Mouse (Mus musculus): ENCODE data around the gene Fam76a.
"Not testable (repeated sequence)": the region's sequence is repeated elsewhere in the genome, so short reads cannot be mapped to it uniquely, and the experiment has no call there.

Fam76a gene

DNA sequence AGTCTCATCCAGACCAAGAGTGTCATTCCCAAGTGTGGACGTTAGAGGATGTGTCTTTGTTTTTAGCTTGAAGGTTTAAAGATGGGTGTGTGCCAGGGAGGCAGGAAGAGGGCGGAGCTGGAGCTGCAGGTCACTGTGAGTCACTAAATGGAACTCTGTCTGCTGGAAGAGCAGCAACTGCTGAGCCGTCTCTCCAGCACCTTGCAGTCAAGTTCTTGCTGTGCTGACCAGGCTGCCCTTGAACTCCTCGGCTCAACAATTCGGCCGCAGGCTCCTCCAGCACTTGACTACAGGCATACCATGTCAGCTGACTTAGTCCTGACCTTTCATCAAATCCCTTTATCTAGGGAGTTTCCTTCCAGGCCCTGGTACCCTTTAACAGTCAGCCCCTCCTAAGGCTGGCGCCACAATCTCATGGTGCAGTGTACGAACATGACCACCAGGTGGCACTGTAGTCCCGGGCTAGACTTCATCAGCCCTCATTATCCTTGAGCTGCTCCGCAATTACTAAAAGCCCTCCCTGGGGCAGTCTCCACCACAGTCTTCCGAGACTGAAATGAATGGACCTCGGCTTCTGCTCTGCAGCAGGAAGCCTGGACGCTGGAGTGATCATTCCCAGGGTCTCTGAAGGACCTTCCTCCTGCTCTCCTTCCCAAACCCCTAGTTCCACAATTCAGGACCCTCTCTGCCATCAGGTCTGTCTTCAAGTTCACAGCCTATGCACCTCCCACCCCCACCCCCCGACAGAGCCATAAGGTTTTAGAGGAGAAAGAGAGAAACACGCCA lies 23.1 kb upstream of the Fam76a start:
- peak; percentile 68 to 83 for DNase-seq (ENCODE audit: low read depth in 1 of 2, low spot score in 2 of 2)

DNA sequence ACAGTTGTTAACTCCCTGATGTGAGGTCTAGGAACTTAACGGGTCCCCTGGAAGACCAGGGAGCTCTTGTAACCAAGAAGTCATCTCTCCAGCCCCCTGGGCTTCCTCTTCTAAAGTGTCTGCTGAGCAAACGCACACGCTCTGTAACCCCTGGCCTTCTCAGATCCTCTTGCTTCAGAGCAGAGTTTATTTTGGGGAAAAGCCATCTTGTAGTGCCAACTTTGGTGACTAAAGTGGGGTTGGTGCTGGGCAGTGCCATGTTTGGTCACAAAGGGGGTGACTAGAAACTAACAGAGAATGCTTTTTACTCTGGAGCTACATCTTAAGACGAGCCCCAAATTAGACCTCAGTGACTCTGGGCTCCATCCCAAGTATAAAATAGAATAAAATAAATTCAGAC lies 22.4 kb upstream of the Fam76a start:
- no peak for DNase-seq (ENCODE audit: low read depth in 1 of 2, low spot score in 2 of 2)

DNA sequence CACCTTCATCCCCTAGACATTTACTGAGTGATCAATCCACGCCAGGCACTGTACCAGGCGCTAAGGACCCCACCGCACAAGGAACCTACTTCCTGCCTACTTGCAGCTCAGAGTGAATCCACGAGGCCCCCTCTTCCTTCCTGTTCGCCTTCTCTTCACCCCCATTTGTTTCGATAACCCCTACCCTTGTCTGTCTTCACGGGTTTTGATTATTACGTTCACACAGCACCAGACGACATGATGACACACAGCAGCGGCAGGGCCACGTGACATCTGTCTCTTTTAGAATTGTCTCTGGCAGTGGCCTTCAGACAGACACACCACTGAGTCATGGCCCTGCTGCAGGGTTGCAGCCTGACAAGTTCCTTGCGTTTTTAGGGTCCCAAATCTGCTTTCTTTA lies 21.7 kb upstream of the Fam76a start:
- DNase-seq (ENCODE audit: low read depth in 1 of 2, low spot score in 2 of 2) = no peak

DNA sequence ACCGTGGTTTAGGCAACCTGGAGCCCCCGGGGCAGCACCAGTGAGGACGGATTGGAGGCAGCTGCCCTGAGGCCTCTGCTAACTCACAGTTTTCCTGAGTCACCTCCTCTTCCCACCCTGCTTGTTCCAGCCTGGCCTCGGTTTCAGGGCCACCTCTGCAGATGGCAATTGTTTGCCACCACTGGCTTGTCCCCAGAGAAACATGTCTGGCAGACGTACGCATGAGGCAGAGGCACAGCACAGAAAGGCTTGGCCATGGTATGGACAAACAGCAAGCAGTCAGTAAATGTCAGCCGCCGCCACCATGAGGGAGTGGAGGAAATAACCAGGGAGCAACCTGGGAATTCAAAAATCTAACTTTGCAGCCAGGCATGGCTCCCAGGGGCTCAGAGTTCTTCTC lies 20.7 kb upstream of the Fam76a start:
- DNase-seq (ENCODE audit: low read depth in 1 of 2, low spot score in 2 of 2) = no peak

DNA sequence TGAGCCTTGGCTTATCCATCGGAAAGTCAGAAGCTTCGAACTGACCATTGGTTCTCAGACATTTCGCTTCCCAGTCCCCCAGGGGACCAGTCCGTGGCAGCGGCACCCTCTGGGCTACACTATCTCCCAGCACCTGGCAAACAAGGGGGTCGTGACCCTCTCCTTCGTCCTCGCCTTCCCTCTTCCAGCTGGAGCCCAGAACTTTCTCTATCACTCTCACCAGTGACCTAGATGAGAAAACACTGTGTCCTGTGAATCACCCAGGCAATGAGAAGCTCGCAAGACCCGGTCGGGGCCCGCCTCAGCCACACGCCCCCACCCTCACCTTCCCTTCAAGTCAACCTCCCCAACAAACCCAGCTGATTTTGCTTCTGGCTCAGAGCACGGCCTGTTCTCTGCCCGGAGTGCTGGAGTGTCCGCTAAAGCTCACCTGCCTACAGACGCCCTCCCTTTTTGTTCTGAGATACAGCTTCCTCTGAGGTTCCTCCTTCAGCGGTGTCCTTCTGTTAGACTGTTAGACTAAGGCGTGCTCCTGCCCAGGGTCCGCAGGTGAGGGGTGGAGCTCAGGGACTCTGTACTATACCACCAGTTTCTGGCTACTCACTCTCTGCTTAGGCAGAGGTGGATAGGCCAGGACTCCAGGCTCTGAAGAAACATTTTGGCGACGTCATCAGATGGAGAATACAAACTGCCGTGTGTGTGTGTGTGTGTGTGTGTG lies 18.8 kb upstream of the Fam76a start:
- DNase-seq (ENCODE audit: low read depth in 1 of 2, low spot score in 2 of 2) = no peak

DNA sequence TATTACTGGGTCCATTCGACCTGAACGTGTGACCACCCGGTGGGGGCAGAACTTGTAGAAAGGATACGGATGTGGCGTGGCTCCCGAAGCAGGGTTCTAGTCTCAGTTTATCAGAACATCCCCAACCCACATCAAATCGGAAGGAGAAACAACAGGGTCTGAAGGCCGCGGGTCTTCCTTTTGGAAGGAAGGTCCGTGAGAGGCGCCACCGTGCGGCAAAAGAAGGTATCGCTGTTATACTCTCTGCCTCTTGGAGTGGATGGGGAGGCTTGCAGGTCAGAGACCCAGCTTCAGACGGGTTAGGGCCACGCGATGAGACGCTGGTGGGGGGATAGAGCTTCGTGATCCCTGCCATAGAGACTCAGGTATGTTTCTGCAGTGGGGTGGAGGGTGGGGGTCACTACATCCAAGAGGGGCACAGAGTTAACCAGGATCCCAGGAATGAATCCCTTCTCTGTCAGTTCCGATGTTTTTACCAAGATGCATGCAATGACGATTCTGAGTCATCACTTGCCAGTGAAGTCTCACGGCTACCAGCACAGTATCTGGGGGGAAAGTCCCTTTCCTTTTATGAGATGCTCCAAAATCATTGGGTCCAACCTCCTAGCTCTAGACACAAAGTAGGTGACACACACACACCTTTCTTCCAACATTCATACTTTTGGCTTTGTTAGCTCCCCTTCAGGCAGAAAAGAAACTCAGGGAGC lies 17.2 kb upstream of the Fam76a start:
- peak in 1 of 2 experiments; percentile 57 for DNase-seq (ENCODE audit: low read depth in 1 of 2, low spot score in 2 of 2)

DNA sequence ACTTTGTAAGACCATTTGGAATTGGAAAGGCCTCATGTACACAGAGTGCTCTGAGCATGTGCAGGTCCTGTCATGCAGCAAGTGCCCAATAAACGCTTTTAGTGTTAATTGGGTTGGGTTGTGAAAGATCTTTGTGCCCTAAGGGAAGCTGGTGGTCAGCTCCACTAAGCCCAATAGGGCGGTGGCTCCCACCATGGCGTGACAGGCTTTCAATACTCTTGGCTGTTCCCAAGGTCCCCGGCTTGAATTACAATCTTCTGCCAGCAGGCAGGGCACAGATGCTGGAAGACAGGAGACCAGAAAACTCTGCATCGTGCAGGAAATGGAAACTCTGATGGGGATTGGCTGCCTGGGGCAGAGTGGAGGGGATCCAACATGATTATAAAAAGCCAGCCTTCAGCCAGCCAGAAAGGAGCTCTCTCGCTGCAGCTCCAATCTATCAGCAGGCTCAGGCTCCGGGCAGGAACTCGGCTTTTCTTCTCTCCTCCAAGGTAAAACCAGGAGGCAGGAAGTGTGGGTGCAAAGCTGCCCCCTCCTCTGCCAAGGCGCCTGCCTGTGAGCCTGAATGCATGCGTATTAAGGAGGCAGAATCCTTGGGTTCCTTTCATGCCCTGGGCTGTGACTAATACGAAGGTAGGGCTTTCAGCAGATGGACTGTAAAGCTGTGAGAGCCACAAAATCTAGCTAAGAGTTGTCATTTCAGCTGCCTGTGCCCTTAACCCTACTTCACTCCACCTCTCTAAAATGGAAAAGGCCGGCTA lies 16.0 kb upstream of the Fam76a start:
- no peak for DNase-seq (ENCODE audit: low read depth in 1 of 2, low spot score in 2 of 2)

GRCm38 (mm10) chr4:132934639-132935038 lies 12.3 kb upstream of the Fam76a start:
- no peak for DNase-seq (ENCODE audit: low read depth in 1 of 2, low spot score in 2 of 2)

GRCm38 (mm10) chr4:132932752-132933404 lies 10.5 kb upstream of the Fam76a start:
- DNase-seq (ENCODE audit: low read depth in 1 of 2, low spot score in 2 of 2) = no peak

- DNase-seq (ENCODE audit: low read depth in 1 of 2, low spot score in 2 of 2) = peak in 1 of 2 experiments; percentile 25
Observed at GRCm38 (mm10) chr4:132930784-132931183, 8.4 kb upstream of the Fam76a start.

DNA sequence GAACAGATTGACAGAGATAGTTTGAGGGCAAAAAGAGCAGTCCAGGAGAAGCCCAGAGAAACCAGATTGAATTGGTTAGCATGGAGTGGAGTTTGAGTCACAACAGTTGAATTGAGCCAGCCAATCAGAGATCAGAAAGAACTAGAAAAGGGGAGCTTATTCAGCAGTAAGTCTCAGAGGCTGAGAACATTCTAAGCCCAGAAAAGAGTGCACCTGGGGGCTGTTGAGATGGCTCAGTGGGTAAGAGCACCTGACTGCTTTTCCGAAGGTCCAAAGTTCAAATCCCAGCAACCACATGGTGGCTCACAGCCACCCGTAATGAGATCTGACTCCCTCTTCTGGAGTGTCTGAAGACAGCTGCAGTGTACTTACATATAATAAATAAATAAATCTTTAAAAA lies 4.2 kb upstream of the Fam76a start:
- DNase-seq (ENCODE audit: low read depth in 1 of 2, low spot score in 2 of 2) = not testable (repeated sequence)

DNA sequence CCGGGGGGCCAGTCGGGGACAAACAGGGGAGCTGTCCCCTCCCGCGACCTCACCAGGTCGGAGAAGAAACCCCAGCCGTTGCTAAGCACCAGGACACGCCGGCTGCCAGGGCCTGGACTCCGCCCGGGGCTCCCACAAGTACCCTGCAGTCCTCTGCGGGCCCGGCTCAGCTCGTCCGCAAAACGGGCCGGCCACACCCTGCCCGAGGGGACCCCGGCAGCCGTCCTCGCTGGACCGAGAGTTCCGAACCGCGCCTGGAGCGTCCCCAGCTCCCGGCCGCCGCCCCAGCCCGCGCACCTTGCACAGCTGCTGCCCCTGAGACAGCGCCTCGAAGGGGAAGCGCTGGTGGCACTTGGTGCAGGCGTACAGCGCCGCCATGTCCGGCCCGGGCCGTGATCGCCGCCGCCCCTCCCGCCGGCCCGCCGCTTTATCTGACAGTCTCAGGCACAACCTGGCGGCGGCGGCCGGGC lies 262 bp downstream of the Fam76a start:
- no peak for DNase-seq (ENCODE audit: low read depth in 1 of 2, low spot score in 2 of 2)

GRCm38 (mm10) chr4:132921488-132921887 lies 870 bp downstream of the Fam76a start:
- DNase-seq (ENCODE audit: low read depth in 1 of 2, low spot score in 2 of 2) = no peak

DNA sequence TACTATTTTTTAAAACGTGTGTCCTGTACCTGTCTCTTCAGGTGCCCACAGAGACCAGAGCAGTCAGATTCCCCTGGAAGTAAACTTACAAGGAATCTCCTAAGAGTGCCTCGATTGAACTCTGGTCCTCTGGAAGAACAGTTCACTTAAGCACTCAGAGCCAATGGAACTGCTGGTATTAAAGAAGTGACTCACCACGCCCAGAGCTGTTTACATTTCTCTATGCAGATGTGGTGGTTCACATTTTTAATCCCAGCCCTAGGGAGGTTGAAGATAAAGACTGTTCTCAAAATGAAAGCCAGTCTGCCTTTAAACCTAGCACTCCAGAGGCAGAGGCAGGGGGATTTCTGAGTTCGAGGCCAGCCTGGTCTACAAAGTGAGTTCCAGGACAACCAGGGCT lies 2.2 kb downstream of the Fam76a start:
- DNase-seq (ENCODE audit: low read depth in 1 of 2, low spot score in 2 of 2) = no peak

GRCm38 (mm10) chr4:132918493-132918892 lies 3.9 kb downstream of the Fam76a start:
- not testable (repeated sequence) for DNase-seq (ENCODE audit: low read depth in 1 of 2, low spot score in 2 of 2)

DNA sequence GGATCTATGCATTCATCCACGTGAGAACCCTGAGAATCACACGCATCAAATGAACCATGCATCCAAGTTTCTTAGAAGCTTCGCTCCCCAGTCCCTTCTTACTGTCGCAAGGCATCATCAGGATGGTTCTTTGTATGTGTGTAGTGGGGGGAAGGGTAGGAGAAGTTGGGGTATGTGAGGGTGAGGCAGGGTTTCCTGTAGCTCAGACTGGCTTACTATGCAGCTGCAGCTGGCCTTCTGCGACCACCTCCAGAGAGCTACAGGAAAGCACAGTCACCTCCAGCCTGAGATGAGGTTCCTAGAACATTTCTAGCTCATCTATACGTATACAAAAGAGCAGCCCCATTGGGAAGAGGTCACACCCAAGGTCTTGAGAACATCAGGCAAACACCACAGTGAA lies 10.2 kb downstream of the Fam76a start:
- no peak for DNase-seq (ENCODE audit: low read depth in 1 of 2, low spot score in 2 of 2)

- no peak for DNase-seq (ENCODE audit: low read depth in 1 of 2, low spot score in 2 of 2)
Observed at GRCm38 (mm10) chr4:132905843-132906360, 16.5 kb downstream of the Fam76a start.

GRCm38 (mm10) chr4:132904765-132905309 lies 17.5 kb downstream of the Fam76a start:
- no peak for DNase-seq (ENCODE audit: low read depth in 1 of 2, low spot score in 2 of 2)

- no peak for DNase-seq (ENCODE audit: low read depth in 1 of 2, low spot score in 2 of 2)
Observed at GRCm38 (mm10) chr4:132904071-132904470, 18.3 kb downstream of the Fam76a start.

DNA sequence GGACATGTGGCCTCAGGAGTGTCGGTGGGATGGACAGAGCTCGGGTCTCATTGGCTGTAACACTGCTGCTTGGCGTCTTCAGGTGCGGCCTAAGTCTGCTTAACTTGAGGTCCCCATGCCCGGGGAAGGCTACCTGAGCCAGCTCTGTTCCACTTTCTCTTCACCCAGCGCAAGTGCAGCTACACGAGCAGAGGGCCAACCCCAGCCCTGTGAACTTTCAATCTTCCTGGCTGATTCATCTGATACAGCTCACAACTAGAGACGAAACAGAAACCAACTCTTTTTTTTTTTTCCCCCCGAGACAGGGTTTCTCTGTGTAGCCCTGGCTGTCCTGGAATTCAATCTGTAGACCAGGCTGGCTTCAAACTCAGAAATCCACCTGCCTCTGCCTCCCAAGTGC lies 24.2 kb downstream of the Fam76a start:
- DNase-seq (ENCODE audit: low read depth in 1 of 2, low spot score in 2 of 2) = no peak
